Mouse (Mus musculus) kidney, embryonic 15.5 days (tissue): Measurements from ENCODE around the gene Dnmbp. TPM values are rescaled to one million over a fixed set of nuclear protein-coding genes. Genes with fewer than 3 reads are reported as not detected.

Experiments used
- ATAC-seq: fragments of 200-750 bp; cut with Nextera tagmentation; replicated peaks from 2 replicates; pipeline ENCODE4 v1.8.0; 2017; ENCODE audit warnings: moderate TSS enrichment; ENCODE audit not compliant: low FRiP score
- H3K27ac ChIP-seq: fragments of 300-500 bp; sonication (generic); 2 replicates; pipeline ENCODE4 v1.5.1; 2015; ENCODE audit warnings: mild to moderate bottlenecking, inconsistent platforms
- H3K27me3 ChIP-seq: fragments of 300-500 bp; sonication (generic); 2 replicates; pipeline ENCODE4 v1.6.1; 2015; ENCODE audit warnings: inconsistent platforms
- H3K36me3 ChIP-seq: fragments of 300-500 bp; sonication (generic); 2 replicates; pipeline ENCODE4 v1.6.1; 2015; ENCODE audit warnings: inconsistent platforms
- H3K4me1 ChIP-seq: fragments of 300-500 bp; sonication (generic); 2 replicates; pipeline ENCODE4 v1.6.1; 2015; ENCODE audit warnings: inconsistent platforms
- H3K4me2 ChIP-seq: fragments of 300-500 bp; sonication (generic); 2 replicates; pipeline ENCODE4 v1.6.1; 2015; ENCODE audit warnings: moderate library complexity, mild to moderate bottlenecking, inconsistent platforms
- H3K4me3 ChIP-seq: fragments of 300-500 bp; sonication (generic); replicated peaks from 2 replicates; pipeline ENCODE4 v1.5.1; 2015; ENCODE audit warnings: mild to moderate bottlenecking, inconsistent platforms
- H3K9ac ChIP-seq: fragments of 300-500 bp; sonication (generic); 2 replicates; pipeline ENCODE4 v1.6.1; 2015; ENCODE audit warnings: mild to moderate bottlenecking, inconsistent platforms
- H3K9me3 ChIP-seq: fragments of 300-500 bp; sonication (generic); replicated peaks from 2 replicates; pipeline ENCODE4 v1.6.1; 2016; ENCODE audit warnings: inconsistent platforms
- WGBS: fragments of 180-500 bp; shearing (Covaris S2); methylation state at CpG from one replicate; pipeline ENCODE4 v1.1.7; 2015; ENCODE audit warnings: mixed read lengths; 5-methylcytosine and 5-hydroxymethylcytosine counted together
- polyA plus RNA-seq: library from polyadenylated mRNA; unstranded; fragments of >200 nt; fragmentation: Nextera tagmentation; extraction: Ambion mirVana; gene quantifications from 2 replicates; pipeline ENCODE4 v1.2.1, GENCODE M21; 2015

Gene Dnmbp
- polyA plus RNA-seq, 1 experiment from 2014 or later = 24.4 TPM

GRCm38 (mm10) chr19:43920453-43921300 is 19.3 kb downstream of the Dnmbp start:
- H3K9ac ChIP-seq = peak overlapping the region; percentile 33; the same call in 1 of the 2 replicates
- H3K9me3 ChIP-seq = no peaks in the 10 kb centered on the region
- peak; percentile 74; the same call in 1 of the 2 replicates for ATAC-seq
- peaks cover 11% of the 10 kb centered on the region for H3K36me3 ChIP-seq
- no peaks in the 10 kb centered on the region for H3K27me3 ChIP-seq
- peak overlapping the region; percentile 19 for H3K4me3 ChIP-seq
- H3K27ac ChIP-seq = peak overlapping the region; percentile 49
- peaks cover 45% of the 10 kb centered on the region for H3K4me1 ChIP-seq
- WGBS = 14% methylated on average over 32 of the region's 32 CpGs
- H3K4me2 ChIP-seq = peak overlapping the region; percentile 57

DNA sequence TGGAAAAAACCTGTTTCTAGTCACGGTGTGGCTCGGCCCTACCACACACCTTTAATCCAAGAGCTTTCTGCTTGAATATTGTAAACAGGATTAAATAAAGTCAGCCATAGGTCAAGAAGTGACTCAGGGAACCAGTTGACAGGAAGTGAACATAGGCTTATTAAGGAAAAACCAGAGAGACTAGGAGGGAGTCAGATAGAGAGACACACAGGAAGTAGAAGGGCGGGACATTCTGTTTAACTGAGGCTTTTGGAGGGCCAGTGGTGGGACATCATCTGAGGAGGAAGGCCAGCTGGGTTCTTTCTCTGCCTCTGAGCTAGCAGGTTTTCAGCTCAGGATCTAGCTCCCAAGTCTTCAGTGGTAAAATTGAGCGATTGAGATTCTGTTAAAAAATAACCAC is 20.1 kb downstream of the Dnmbp start:
- no peaks in the 10 kb centered on the region for H3K9me3 ChIP-seq
- no peaks in the 10 kb centered on the region for H3K27me3 ChIP-seq
- H3K4me1 ChIP-seq = peaks cover 51% of the 10 kb centered on the region
- H3K36me3 ChIP-seq = peaks cover 11% of the 10 kb centered on the region
- WGBS = 91% methylated on average over 4 of the region's 4 CpGs
- H3K4me2 ChIP-seq = 0 out of 2 replicates have a peak overlapping the region, but pooled peaks have one; percentile 57
- no peak overlapping the region for H3K4me3 ChIP-seq
- H3K9ac ChIP-seq = no peak overlapping the region
- H3K27ac ChIP-seq = no peak overlapping the region; the same call in 1 of the 2 replicates
- no peak for ATAC-seq

GRCm38 (mm10) chr19:43918834-43919233 is 21.2 kb downstream of the Dnmbp start:
- ATAC-seq = no peak
- H3K27me3 ChIP-seq = no peaks in the 10 kb centered on the region
- H3K27ac ChIP-seq = no peak overlapping the region
- no peak overlapping the region for H3K9ac ChIP-seq
- peaks cover 54% of the 10 kb centered on the region for H3K4me1 ChIP-seq
- no peaks in the 10 kb centered on the region for H3K9me3 ChIP-seq
- H3K4me2 ChIP-seq = no peak overlapping the region
- 81% methylated on average over 3 of the region's 3 CpGs for WGBS
- no peak overlapping the region for H3K4me3 ChIP-seq
- peaks cover 11% of the 10 kb centered on the region for H3K36me3 ChIP-seq

- H3K27ac ChIP-seq = no peak overlapping the region
- H3K4me3 ChIP-seq = no peak overlapping the region
- peaks cover 1% of the 10 kb centered on the region; the same call in 1 of the 2 replicates for H3K36me3 ChIP-seq
- H3K4me2 ChIP-seq = no peak overlapping the region
- no peaks in the 10 kb centered on the region for H3K9me3 ChIP-seq
- WGBS = 85% methylated on average over 6 of the region's 6 CpGs
- no peak for ATAC-seq
- H3K27me3 ChIP-seq = no peaks in the 10 kb centered on the region
- no peak overlapping the region for H3K9ac ChIP-seq
- H3K4me1 ChIP-seq = peaks cover 56% of the 10 kb centered on the region
These were observed 22.2 kb downstream of the Dnmbp start for GRCm38 (mm10) chr19:43917763-43918162.

DNA sequence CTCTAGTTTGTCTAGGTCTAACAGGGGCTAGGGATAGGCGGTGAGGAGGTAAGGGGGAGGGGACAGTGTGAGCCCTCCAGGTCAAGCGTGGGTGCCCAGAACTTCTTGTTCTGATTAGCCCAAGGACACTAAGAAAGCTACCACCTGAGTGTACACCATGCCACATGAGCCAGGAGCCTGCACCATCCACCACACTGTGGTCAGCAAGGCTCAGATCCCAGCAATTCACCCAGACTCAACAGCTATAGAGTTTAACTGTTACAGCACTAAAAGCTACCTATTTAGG is 22.6 kb downstream of the Dnmbp start:
- no peak overlapping the region for H3K4me2 ChIP-seq
- no peak overlapping the region for H3K9ac ChIP-seq
- no peaks in the 10 kb centered on the region for H3K36me3 ChIP-seq
- 81% methylated on average over 2 of the region's 2 CpGs for WGBS
- H3K4me3 ChIP-seq = no peak overlapping the region
- H3K27me3 ChIP-seq = no peaks in the 10 kb centered on the region
- peaks cover 54% of the 10 kb centered on the region for H3K4me1 ChIP-seq
- H3K9me3 ChIP-seq = no peaks in the 10 kb centered on the region
- no peak overlapping the region for H3K27ac ChIP-seq
- no peak for ATAC-seq

- H3K9me3 ChIP-seq = no peaks in the 10 kb centered on the region
- no peak overlapping the region for H3K9ac ChIP-seq
- peaks cover 4% of the 10 kb centered on the region; the same call in 1 of the 2 replicates for H3K36me3 ChIP-seq
- H3K4me3 ChIP-seq = no peak overlapping the region
- no peak for ATAC-seq
- WGBS = 60% methylated on average over 21 of the region's 21 CpGs
- no peak overlapping the region for H3K4me2 ChIP-seq
- peaks cover 52% of the 10 kb centered on the region for H3K4me1 ChIP-seq
- H3K27ac ChIP-seq = no peak overlapping the region
- no peaks in the 10 kb centered on the region for H3K27me3 ChIP-seq
These were observed 23.2 kb downstream of the Dnmbp start for GRCm38 (mm10) chr19:43916586-43917405.

DNA sequence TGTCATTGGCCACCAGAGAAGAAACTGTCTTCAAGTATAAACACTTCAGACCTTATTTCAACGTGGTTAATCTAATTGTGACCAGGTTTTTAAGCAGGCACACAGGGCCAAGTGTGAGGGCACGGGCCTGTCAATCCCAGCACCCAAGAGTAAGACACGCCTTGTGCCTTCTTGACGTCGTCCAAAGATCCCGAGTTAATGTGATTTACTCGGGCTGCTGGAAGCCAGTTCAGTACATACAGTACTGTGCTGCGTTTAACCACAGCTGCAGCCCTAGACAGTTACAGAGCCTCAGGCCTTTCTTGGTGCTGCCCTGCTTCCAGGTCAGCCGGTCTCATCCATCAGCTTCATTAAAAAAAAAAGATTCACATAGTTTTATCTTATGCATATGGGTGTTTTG is 24.6 kb downstream of the Dnmbp start:
- Histone ChIP-seq H3K4me2 (no peak overlapping the region), H3K4me3 (no peak overlapping the region), H3K9me3 (no peaks in the 10 kb centered on the region), H3K27me3 (no peaks in the 10 kb centered on the region), H3K4me1 (peaks cover 40% of the 10 kb centered on the region), H3K36me3 (peaks cover 16% of the 10 kb centered on the region), H3K9ac (no peak overlapping the region), H3K27ac (no peak overlapping the region)
- ATAC-seq = no peak
- 56% methylated on average over 9 of the region's 9 CpGs for WGBS

DNA sequence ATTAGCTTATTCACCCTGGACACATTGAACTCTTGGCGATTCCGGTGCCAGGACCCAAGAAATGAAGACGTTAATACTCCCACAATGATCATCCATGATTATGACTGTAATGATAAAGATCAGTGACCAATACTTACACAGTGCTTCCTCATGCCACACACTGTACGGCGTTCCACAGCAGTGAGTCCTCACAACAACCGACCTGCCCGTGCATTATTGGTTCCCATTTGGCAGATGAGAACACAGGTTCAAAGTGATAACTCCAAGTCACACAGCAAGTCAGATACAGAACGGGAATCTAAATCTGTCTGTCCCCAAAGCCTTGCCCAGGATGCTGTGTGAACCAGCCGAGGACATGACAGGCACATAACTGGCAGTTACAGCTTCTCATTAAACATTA is 25.0 kb downstream of the Dnmbp start:
- Histone ChIP-seq H3K27ac (no peak overlapping the region), H3K9ac (no peak overlapping the region), H3K4me2 (no peak overlapping the region), H3K4me3 (no peak overlapping the region), H3K9me3 (no peaks in the 10 kb centered on the region), H3K27me3 (no peaks in the 10 kb centered on the region), H3K4me1 (peaks cover 35% of the 10 kb centered on the region), H3K36me3 (peaks cover 17% of the 10 kb centered on the region)
- 81% methylated on average over 9 of the region's 9 CpGs for WGBS
- ATAC-seq = no peak

DNA sequence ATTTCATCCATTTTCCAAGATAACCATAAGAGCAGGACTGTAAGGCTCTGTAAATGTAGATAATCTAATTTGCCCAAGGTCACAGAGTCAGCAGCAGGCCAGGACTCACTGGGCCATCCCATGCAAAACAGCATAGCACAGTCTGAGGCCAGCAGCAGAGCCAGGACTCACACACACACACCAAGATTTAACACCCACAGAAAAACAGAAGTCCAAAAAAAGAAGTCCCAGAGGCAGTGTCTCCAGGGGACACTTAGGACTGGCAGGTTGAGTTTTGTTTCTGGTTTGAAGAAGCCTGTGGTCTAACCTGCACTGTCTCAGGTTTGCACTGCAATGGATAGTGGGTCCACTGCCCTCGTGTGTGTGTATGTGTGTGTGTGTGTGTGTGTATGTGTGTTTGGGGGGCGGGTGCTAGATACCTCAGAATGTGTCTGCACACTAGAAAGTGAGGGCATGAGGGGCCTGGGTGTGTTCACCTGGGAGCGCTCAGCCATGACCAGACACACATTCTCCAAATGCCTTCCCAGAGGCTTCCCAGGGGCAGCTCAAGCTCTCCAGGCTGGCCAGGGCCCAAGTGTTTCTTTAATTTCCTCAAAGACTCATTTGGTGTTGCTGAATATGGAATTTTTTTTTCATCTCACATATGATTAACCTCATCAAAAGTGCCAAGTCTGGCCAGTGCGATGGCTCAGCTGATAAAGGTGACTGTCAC is 27.1 kb downstream of the Dnmbp start:
- H3K4me3 ChIP-seq = no peak overlapping the region
- 80% methylated on average over 4 of the region's 4 CpGs for WGBS
- H3K4me1 ChIP-seq = peaks cover 28% of the 10 kb centered on the region
- 0 out of 2 replicates have a peak overlapping the region, but pooled peaks have one; percentile 32 for H3K27ac ChIP-seq
- no peaks in the 10 kb centered on the region for H3K9me3 ChIP-seq
- 0 out of 2 replicates have a peak, but pooled peaks have one; percentile 46 for ATAC-seq
- H3K36me3 ChIP-seq = peaks cover 30% of the 10 kb centered on the region
- H3K27me3 ChIP-seq = no peaks in the 10 kb centered on the region
- H3K9ac ChIP-seq = no peak overlapping the region
- no peak overlapping the region for H3K4me2 ChIP-seq

GRCm38 (mm10) chr19:43906492-43906891 is 33.5 kb downstream of the Dnmbp start:
- Histone ChIP-seq H3K36me3 (peaks cover 41% of the 10 kb centered on the region), H3K4me2 (no peak overlapping the region), H3K4me1 (no peaks in the 10 kb centered on the region), H3K9ac (no peak overlapping the region), H3K27me3 (no peaks in the 10 kb centered on the region), H3K9me3 (no peaks in the 10 kb centered on the region), H3K27ac (no peak overlapping the region), H3K4me3 (no peak overlapping the region)
- WGBS = 92% methylated on average over 7 of the region's 7 CpGs
- no peak for ATAC-seq

DNA sequence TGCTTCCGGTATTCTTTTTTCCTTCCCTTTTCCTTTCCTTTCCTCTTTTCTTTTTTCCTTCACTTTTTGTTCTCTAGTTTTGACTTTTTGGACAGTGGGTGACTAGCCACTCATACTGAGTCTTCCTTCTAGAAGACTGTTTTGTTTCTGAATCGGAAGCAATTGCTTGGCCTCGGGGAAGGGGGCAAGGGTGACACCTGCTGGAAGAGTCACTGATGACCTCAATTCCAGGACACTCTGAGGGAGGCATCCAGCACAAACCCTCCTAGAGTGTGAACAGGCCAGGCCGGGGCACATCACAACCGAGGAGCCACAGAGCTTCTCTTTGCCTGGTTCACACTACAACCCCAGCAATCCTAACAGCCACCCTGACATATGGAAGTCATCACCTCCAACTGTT is 34.0 kb downstream of the Dnmbp start:
- Histone ChIP-seq H3K9ac (no peak overlapping the region), H3K4me2 (no peak overlapping the region), H3K4me3 (no peak overlapping the region), H3K4me1 (no peaks in the 10 kb centered on the region), H3K27ac (no peak overlapping the region), H3K36me3 (peaks cover 41% of the 10 kb centered on the region), H3K9me3 (no peaks in the 10 kb centered on the region), H3K27me3 (no peaks in the 10 kb centered on the region)
- no peak for ATAC-seq
- 42% methylated on average over 5 of the region's 5 CpGs for WGBS

DNA sequence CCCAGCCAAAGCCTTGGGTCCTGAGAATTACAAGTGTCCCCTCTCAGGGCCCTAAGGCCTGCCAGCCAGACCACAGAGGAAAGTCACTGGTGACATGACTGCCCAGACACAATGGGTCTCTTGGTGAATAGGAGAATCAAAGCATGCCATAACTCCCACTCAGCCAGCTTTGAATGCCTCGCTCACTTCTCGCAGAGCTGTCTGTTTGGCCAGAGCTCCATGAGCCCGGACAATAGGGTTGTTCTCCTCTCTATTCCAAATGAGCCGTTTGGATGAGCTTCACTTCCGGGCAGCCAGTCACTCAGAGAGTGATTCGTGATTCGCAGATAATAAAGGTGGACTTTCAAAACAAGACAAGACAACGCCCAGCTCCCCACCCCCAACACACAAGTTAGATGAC is 34.9 kb downstream of the Dnmbp start:
- H3K4me2 ChIP-seq = no peak overlapping the region
- no peak for ATAC-seq
- H3K36me3 ChIP-seq = peaks cover 42% of the 10 kb centered on the region
- H3K27ac ChIP-seq = no peak overlapping the region
- H3K4me1 ChIP-seq = no peaks in the 10 kb centered on the region
- no peak overlapping the region for H3K9ac ChIP-seq
- H3K27me3 ChIP-seq = no peaks in the 10 kb centered on the region
- H3K4me3 ChIP-seq = no peak overlapping the region
- H3K9me3 ChIP-seq = no peaks in the 10 kb centered on the region
- 72% methylated on average over 8 of the region's 8 CpGs for WGBS
